Mouse (Mus musculus) heart, embryonic 16.5 days (tissue): ENCODE data around the gene Ppp1r3g. TPM values are rescaled to one million over a fixed set of nuclear protein-coding genes. Genes with fewer than 3 reads are reported as not detected.

Experiments used
- ATAC-seq: fragments of 200-750 bp; cut with Nextera tagmentation; replicated peaks from 2 replicates; pipeline ENCODE4 v1.8.0; 2017; ENCODE audit warnings: moderate number of reproducible peaks; ENCODE audit not compliant: insufficient read depth, low FRiP score; ENCODE audit errors: extremely low read depth
- H3K27ac ChIP-seq: fragments of 300-500 bp; sonication (generic); 2 replicates; pipeline ENCODE4 v1.5.1; 2014; ENCODE audit warnings: mild to moderate bottlenecking, low read length, control low read depth, moderate library complexity
- H3K27me3 ChIP-seq: fragments of 300-500 bp; sonication (generic); 2 replicates; pipeline ENCODE4 v1.6.1; 2014; ENCODE audit warnings: low read length, mixed read lengths; ENCODE audit not compliant: control insufficient read depth, insufficient read depth
- H3K36me3 ChIP-seq: fragments of 300-500 bp; sonication (generic); 2 replicates; pipeline ENCODE4 v1.6.1; 2014; ENCODE audit not compliant: control insufficient read depth, insufficient read depth
- H3K4me1 ChIP-seq: fragments of 300-500 bp; sonication (generic); 2 replicates; pipeline ENCODE4 v1.6.1; 2014; ENCODE audit warnings: low read length, mixed read lengths; ENCODE audit not compliant: control insufficient read depth, insufficient read depth
- H3K4me2 ChIP-seq: fragments of 300-500 bp; sonication (generic); 2 replicates; pipeline ENCODE4 v1.6.1; 2014; ENCODE audit warnings: low read depth, mild to moderate bottlenecking, control low read depth, low read length
- H3K4me3 ChIP-seq: fragments of 300-500 bp; sonication (generic); 2 replicates; pipeline ENCODE4 v1.5.1; 2014; ENCODE audit warnings: mild to moderate bottlenecking, control low read depth, low read length
- H3K9ac ChIP-seq: fragments of 300-500 bp; sonication (generic); 2 replicates; pipeline ENCODE4 v1.6.1; 2014; ENCODE audit warnings: low read length, control low read depth
- H3K9me3 ChIP-seq: fragments of 300-500 bp; sonication (generic); replicated peaks from 2 replicates; pipeline ENCODE4 v1.6.1; 2016; ENCODE audit warnings: low read length; ENCODE audit not compliant: control insufficient read depth
- WGBS: fragments of 180-500 bp; shearing (Covaris S2); extraction: QIAGEN DNeasy Blood & Tissue Kit; methylation state at CpG from one replicate; pipeline ENCODE4 v1.1.7; 2014; 5-methylcytosine and 5-hydroxymethylcytosine counted together
- polyA plus RNA-seq: library from polyadenylated mRNA; unstranded; fragments of >200 nt; fragmentation: Nextera tagmentation; extraction: Ambion mirVana; gene quantifications from 2 replicates; pipeline ENCODE4 v1.2.1, GENCODE M21; 2015

Gene Ppp1r3g
- polyA plus RNA-seq, result 4.6 and 6.7 TPM in 2 replicates

DNA sequence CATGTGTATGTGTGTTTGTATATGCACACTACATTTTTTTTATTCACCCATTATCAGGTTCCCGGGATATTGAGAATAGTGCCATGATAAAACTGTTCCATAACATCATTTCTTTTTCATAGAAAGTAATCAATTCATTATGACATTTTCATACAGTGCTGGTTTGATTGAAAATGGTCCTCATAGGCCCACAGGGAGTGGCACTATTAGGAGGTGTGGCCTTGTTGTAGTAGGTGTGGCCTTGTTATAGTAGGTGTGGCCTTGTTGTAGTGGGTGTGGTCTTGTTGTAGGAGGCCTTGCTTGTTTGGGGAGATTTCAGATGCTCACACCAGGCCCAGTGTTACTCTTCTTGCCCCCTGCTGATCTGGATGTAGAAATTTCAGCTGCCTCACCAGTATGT, at the start of gene Ppp1r3g:
Gene Ppp1r3g, plus strand, starts transcription at position 301 of the 400 bp plus-strand sequence.
- WGBS, result 92% methylated on average over 1 of the region's 1 CpGs
- Histone ChIP-seq H3K4me2 (no peak within 1 kb of the TSS), H3K9me3 (peaks cover 3% of the 10 kb centered on the region; the same call in 1 of the 2 replicates), H3K9ac (no peak within 1 kb of the TSS), H3K4me1 (no peaks in the 10 kb centered on the region), H3K4me3 (no peak within 1 kb of the TSS), H3K27ac (no peak within 1 kb of the TSS), H3K36me3 (no peaks in the 10 kb centered on the region), H3K27me3 (no peaks in the 10 kb centered on the region)
- no peak for ATAC-seq

DNA sequence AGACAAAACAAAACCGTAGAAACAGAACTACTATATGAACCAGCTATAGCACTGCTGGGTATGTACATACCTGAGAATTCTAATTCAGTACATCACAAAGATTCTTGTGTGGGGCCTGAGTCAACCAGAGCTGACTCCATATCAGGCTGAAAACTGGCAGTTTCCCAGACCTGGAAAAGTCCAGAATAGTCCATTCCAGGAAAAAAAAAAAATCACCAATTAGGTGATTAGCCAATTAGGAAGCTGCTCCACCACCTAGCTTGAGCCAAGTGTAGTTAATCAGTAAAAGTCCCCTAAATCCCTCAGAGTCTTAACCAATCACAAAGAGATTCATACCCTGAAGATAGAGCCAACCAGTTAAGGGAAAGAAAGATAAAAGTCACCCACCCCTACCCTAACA, 47.2 kb upstream of the Ppp1r3g start:
- H3K9ac ChIP-seq, result no peak overlapping the region
- 82% methylated on average over 1 of the region's 1 CpGs for WGBS
- peaks cover 5% of the 10 kb centered on the region for H3K9me3 ChIP-seq
- H3K4me3 ChIP-seq, result no peak overlapping the region
- no peak overlapping the region for H3K4me2 ChIP-seq
- H3K36me3 ChIP-seq, result no peaks in the 10 kb centered on the region
- H3K27me3 ChIP-seq, result no peaks in the 10 kb centered on the region
- no peak overlapping the region for H3K27ac ChIP-seq
- ATAC-seq, result no peak
- no peaks in the 10 kb centered on the region for H3K4me1 ChIP-seq

- H3K27me3 ChIP-seq, result no peaks in the 10 kb centered on the region
- ATAC-seq, result no peak
- H3K4me3 ChIP-seq, result no peak overlapping the region
- no peak overlapping the region for H3K9ac ChIP-seq
- 81% methylated on average over 2 of the region's 2 CpGs for WGBS
- no peaks in the 10 kb centered on the region for H3K36me3 ChIP-seq
- H3K4me2 ChIP-seq, result no peak overlapping the region
- H3K9me3 ChIP-seq, result peaks cover 8% of the 10 kb centered on the region
- no peaks in the 10 kb centered on the region for H3K4me1 ChIP-seq
- no peak overlapping the region for H3K27ac ChIP-seq
Observed at GRCm38 (mm10) chr13:35937991-35938390, 20.6 kb upstream of the Ppp1r3g start.

- Histone ChIP-seq H3K27me3 (no peaks in the 10 kb centered on the region), H3K9ac (no peak overlapping the region), H3K9me3 (peaks cover under 1% of the 10 kb centered on the region), H3K36me3 (no peaks in the 10 kb centered on the region), H3K4me1 (no peaks in the 10 kb centered on the region), H3K27ac (no peak overlapping the region), H3K4me2 (no peak overlapping the region), H3K4me3 (no peak overlapping the region)
- WGBS, result 64% methylated on average over 18 of the region's 18 CpGs
- ATAC-seq, result no peak
Observed at GRCm38 (mm10) chr13:35939871-35940665, 18.6 kb upstream of the Ppp1r3g start.

- H3K27me3 ChIP-seq, result no peaks in the 10 kb centered on the region
- ATAC-seq, result no peak
- H3K9ac ChIP-seq, result no peak overlapping the region
- 84% methylated on average over 5 of the region's 5 CpGs for WGBS
- H3K36me3 ChIP-seq, result no peaks in the 10 kb centered on the region
- no peak overlapping the region for H3K4me3 ChIP-seq
- no peak overlapping the region for H3K27ac ChIP-seq
- H3K9me3 ChIP-seq, result no peaks in the 10 kb centered on the region
- no peak overlapping the region for H3K4me2 ChIP-seq
- H3K4me1 ChIP-seq, result no peaks in the 10 kb centered on the region
Observed at GRCm38 (mm10) chr13:35940934-35941333, 17.7 kb upstream of the Ppp1r3g start.

DNA sequence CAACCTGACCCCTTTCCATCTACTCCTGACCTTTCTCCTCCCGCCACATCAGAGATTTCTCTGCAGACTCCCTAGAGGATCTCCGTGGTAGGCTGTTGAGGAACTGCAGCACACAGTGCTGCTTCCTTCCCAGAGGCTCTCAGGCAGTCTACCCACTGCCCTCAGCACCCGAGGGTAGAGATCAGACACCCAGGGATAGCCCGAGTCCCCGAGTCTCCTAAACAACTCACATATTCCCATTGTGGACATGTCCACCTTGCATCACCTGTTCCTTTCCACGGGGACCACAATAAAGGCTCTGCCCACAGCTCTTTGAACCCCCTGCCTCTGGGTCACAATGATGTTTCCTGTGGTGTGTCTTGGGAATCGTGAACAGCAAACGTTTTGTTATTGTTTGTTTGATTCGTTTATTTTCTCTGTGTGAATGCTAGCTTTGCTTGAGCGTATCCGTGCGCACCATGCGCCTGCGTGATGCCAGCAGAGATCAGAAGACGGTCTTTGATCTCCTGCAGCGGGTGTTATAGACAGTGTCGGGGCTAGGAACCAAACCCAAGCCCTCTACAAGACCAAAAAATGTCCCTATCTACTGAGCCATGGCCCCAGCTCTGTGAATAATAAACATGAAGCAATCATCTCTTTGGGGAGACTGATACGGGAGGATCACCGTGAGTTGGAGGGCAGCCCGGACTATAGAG, 11.8 kb upstream of the Ppp1r3g start:
- Histone ChIP-seq H3K9me3 (peaks cover 2% of the 10 kb centered on the region; the same call in 1 of the 2 replicates), H3K4me3 (no peak overlapping the region), H3K36me3 (no peaks in the 10 kb centered on the region), H3K4me1 (no peaks in the 10 kb centered on the region), H3K4me2 (no peak overlapping the region), H3K27me3 (no peaks in the 10 kb centered on the region), H3K9ac (no peak overlapping the region), H3K27ac (no peak overlapping the region)
- 65% methylated on average over 20 of the region's 20 CpGs for WGBS
- no peak for ATAC-seq

DNA sequence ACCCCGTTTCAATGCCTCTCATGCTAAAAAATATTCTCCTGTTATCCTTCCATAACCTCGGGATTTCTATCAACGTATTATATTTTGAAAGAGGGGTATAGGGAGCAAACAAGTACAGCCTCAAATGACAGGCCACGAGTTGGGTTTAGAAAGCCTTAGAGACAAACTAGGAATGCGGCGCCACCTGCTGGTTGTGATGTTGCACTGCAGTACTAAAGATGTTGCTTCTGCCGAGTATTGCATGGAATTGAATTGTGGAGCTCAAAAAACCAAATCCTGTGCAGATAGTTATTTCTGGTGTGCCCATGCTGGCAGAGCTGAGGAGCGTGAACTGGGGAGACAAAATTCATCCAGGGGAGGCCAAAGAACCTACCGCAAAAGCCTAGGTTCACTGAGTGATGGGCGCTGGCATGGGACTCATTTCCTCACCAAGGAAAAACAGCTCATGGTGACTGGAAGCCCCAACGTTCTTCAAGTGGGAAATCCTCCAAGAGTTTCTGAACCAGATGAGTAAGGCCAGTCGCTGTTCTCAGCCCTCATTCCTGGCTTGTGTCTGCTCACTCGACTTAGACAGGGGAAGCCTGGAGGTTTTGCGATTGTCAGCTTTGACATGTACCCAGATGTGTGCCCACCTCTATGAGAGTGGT, 11.2 kb upstream of the Ppp1r3g start:
- Histone ChIP-seq H3K4me1 (no peaks in the 10 kb centered on the region), H3K4me3 (no peak overlapping the region), H3K27ac (no peak overlapping the region), H3K36me3 (no peaks in the 10 kb centered on the region), H3K9ac (no peak overlapping the region), H3K9me3 (peaks cover 5% of the 10 kb centered on the region; the same call in 1 of the 2 replicates), H3K4me2 (no peak overlapping the region), H3K27me3 (no peaks in the 10 kb centered on the region)
- WGBS, result 21% methylated on average over 14 of the region's 14 CpGs
- ATAC-seq, result no peak

GRCm38 (mm10) chr13:35949814-35950455, 8.7 kb upstream of the Ppp1r3g start:
- ATAC-seq, result no peak
- Histone ChIP-seq H3K27me3 (no peaks in the 10 kb centered on the region), H3K4me3 (no peak overlapping the region), H3K9me3 (peaks cover 7% of the 10 kb centered on the region; the same call in 1 of the 2 replicates), H3K36me3 (no peaks in the 10 kb centered on the region), H3K4me1 (no peaks in the 10 kb centered on the region), H3K9ac (no peak overlapping the region), H3K27ac (no peak overlapping the region), H3K4me2 (no peak overlapping the region)
- 66% methylated on average over 17 of the region's 17 CpGs for WGBS
